Mouse (Mus musculus) cortical plate, adult 2 months (tissue): ENCODE results near the gene Edn2. TPM values are rescaled to one million over a fixed set of nuclear protein-coding genes. Genes with fewer than 3 reads are reported as not detected.
A peak's percentile ranks its signal among the peaks of the same experiment; 100 is the strongest.

Experiments
- H3K27ac ChIP-seq: fragments of 200-500 bp; 2 replicates; pipeline ENCODE4 v1.5.1; 2012; ENCODE audit warnings: low read length, control low read depth, inconsistent platforms; ENCODE audit not compliant: insufficient read depth
- H3K4me1 ChIP-seq: fragments of 200-500 bp; 2 replicates; pipeline ENCODE4 v1.6.1; 2011; ENCODE audit warnings: low read length; ENCODE audit not compliant: control insufficient read depth, insufficient read depth
- H3K4me3 ChIP-seq: fragments of 200-500 bp; 2 replicates; pipeline ENCODE4 v1.5.1; 2011; ENCODE audit warnings: mild to moderate bottlenecking, low read length, control low read depth; ENCODE audit not compliant: insufficient read depth
- CTCF ChIP-seq: fragments of 200-500 bp; IDR thresholded peaks from 2 replicates; pipeline ENCODE4 v1.5.1; 2011; ENCODE audit warnings: mild to moderate bottlenecking, control low read depth, low read length; ENCODE audit not compliant: insufficient read depth; ENCODE audit errors: extremely low read depth
- POLR2A ChIP-seq: fragments of 200-500 bp; IDR thresholded peaks from 2 replicates; pipeline ENCODE4 v1.6.1; 2011; ENCODE audit warnings: mild to moderate bottlenecking, low read length, control low read depth; ENCODE audit not compliant: insufficient read depth; ENCODE audit errors: extremely low read depth
- polyA plus RNA-seq: library from polyadenylated mRNA; depleted of rRNA; stranded (reverse); fragments of >200 nt; gene quantifications from 2 replicates; pipeline ENCODE4 v1.2.3, GENCODE M21; 2012; rRNA removed

The Edn2 gene
- polyA plus RNA-seq, 1 experiment: 0.13 TPM

- Histone ChIP-seq H3K4me1 (no peaks in the 10 kb centered on the region), H3K4me3 (no peak overlapping the region), H3K27ac (no peak overlapping the region)
- TF ChIP-seq CTCF: no peak
- TF ChIP-seq POLR2A: no peak
Observed at GRCm38 (mm10) chr4:120194026-120194425, 33.0 kb downstream of the Edn2 start.

GRCm38 (mm10) chr4:120194965-120195364 lies 34.0 kb downstream of the Edn2 start:
- TF ChIP-seq POLR2A (no peak), CTCF (no peak)
- no peak overlapping the region for H3K4me3 ChIP-seq
- no peak overlapping the region for H3K27ac ChIP-seq
- no peaks in the 10 kb centered on the region for H3K4me1 ChIP-seq

- TF ChIP-seq POLR2A (no peak), CTCF (no peak)
- Histone ChIP-seq H3K27ac (no peak overlapping the region), H3K4me3 (no peak overlapping the region), H3K4me1 (no peaks in the 10 kb centered on the region)
Observed at GRCm38 (mm10) chr4:120199184-120199885, 38.3 kb downstream of the Edn2 start.

- Histone ChIP-seq H3K27ac (no peak overlapping the region), H3K4me3 (no peak overlapping the region), H3K4me1 (no peaks in the 10 kb centered on the region)
- TF ChIP-seq CTCF (no peak), POLR2A (no peak)
Observed at GRCm38 (mm10) chr4:120200551-120201266, 39.7 kb downstream of the Edn2 start.

- no peak overlapping the region for H3K27ac ChIP-seq
- TF ChIP-seq CTCF: no peak
- no peak for TF ChIP-seq POLR2A
- H3K4me3 ChIP-seq: no peak overlapping the region
- no peaks in the 10 kb centered on the region for H3K4me1 ChIP-seq
Observed at GRCm38 (mm10) chr4:120204357-120204942, 43.4 kb downstream of the Edn2 start.

- H3K27ac ChIP-seq: no peak overlapping the region
- H3K4me3 ChIP-seq: no peak overlapping the region
- no peaks in the 10 kb centered on the region for H3K4me1 ChIP-seq
- TF ChIP-seq CTCF (no peak), POLR2A (no peak)
Observed at GRCm38 (mm10) chr4:120206471-120206891, 45.5 kb downstream of the Edn2 start.

- H3K4me1 ChIP-seq: no peaks in the 10 kb centered on the region
- TF ChIP-seq POLR2A: no peak
- no peak for TF ChIP-seq CTCF
- no peak overlapping the region for H3K27ac ChIP-seq
- no peak overlapping the region for H3K4me3 ChIP-seq
Observed at GRCm38 (mm10) chr4:120212080-120212479, 51.1 kb downstream of the Edn2 start.

- Histone ChIP-seq H3K4me3 (no peak overlapping the region), H3K27ac (no peak overlapping the region), H3K4me1 (no peaks in the 10 kb centered on the region)
- TF ChIP-seq POLR2A (no peak), CTCF (no peak)
Observed at GRCm38 (mm10) chr4:120212812-120213211, 51.8 kb downstream of the Edn2 start.

- Histone ChIP-seq H3K4me3 (no peak overlapping the region), H3K4me1 (no peaks in the 10 kb centered on the region), H3K27ac (no peak overlapping the region)
- TF ChIP-seq CTCF (peak; percentile 77), POLR2A (no peak)
Observed at GRCm38 (mm10) chr4:120215915-120216591, 55.0 kb downstream of the Edn2 start.

GRCm38 (mm10) chr4:120216883-120217282 lies 55.9 kb downstream of the Edn2 start:
- H3K27ac ChIP-seq: no peak overlapping the region
- H3K4me1 ChIP-seq: no peaks in the 10 kb centered on the region
- TF ChIP-seq CTCF (no peak), POLR2A (no peak)
- H3K4me3 ChIP-seq: no peak overlapping the region

Other genes starting within 250 kb of the Edn2 start
- gene AL607142.1, start 96.2 kb upstream of the Edn2 start, polyA plus RNA-seq: not detected in 2 replicates
- gene Foxo6, start 126.1 kb downstream of the Edn2 start, polyA plus RNA-seq: 8.5 and 9.5 TPM in 2 replicates
- 87.7 and 97.5 TPM in 2 replicates for gene Scmh1, start 244.1 kb downstream of the Edn2 start, polyA plus RNA-seq